Mouse (Mus musculus): Measurements from ENCODE around the gene Pou6f1.

- TF ChIP-seq CTCF (conservative IDR thresholded peaks at IDR 0.05 in 1 of 2, IDR thresholded peaks at IDR 0.05 in 1 of 2; ENCODE audit: low read depth in 2 of 2, low read length in 2 of 2) (no peak), E2F4 (IDR thresholded peaks at IDR 0.05; ENCODE audit: insufficient replicate concordance, low read depth, low read length) (no peak), KAT2A (IDR thresholded peaks at IDR 0.05; ENCODE audit: insufficient replicate concordance, low read length) (no peak), ZKSCAN1 (IDR thresholded peaks at IDR 0.05; ENCODE audit: borderline replicate concordance, low read depth, low read length) (no peak), POLR2A (IDR thresholded peaks at IDR 0.05; ENCODE audit: low read depth, low read length) (no peak)
Measured at GRCm38 (mm10) chr15:100616221-100616620, 16.4 kb upstream of the Pou6f1 start.

Data from CH12.LX (cell line).